Mouse (Mus musculus): ENCODE measurements around the gene Cdk9.

Cdk9 gene

DNA sequence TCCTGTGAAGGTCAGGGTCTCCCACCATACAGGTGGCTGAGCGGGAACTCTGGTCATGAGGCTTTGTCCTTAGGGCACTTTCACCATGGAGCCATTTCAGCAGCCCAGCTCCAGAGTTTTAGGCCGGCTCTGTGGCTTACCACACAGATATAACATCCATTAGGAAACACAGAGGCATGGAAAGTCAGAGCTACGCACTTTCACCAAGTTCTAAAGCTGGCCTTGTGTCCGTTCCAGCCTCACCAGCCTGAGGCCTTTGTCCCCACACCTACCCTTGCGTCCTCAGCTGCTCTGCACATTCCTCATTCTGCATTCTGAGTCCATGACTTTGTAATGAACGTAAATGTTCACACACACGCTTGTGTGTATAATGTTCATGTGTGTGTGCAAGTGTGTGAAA is 7.9 kb downstream of the Cdk9 start:
- DNase-seq, result no peak

DNA sequence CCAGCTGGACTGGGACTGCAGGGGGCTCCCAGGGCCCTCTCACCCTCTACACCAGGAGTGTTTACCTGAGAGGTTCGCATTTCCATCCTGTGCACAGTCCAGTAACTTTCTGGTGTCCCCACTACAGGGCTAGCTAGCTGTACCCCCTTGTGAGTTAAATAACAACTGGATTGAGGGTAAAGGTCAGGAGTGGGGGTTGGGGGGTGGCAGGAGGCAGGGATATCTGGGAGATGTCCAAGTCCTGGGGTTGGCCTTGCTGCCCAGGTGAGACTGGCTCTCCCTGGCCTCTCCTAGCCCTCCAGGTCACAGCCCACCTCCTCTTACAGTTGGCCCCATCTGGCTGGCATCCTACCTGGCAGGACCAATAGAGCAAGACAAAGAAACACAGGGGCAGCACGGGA is 8.9 kb downstream of the Cdk9 start, which contains the start of gene Fpgs:
Gene Fpgs (minus strand): TSS at position 125 of the 401 bp plus-strand sequence.
- DNase-seq, result no peak

DNA sequence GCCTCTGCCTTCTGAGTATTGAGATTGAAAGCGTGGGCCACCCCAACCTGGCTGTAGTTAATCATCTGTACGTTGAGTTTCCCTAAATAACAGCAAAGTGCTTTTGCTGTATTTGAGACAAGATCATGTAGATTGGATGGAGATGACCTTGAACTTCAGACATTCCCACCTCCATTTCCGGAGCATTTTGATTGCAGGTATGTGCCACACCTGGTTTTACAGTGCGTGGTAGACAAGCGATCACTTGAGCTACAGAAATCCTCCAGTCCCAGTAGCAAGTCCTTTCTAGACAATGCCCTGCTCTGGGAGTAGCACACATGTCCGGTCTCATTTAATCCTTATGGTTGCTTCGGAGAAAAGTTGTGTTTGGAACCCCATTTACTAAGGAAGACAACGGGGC is 9.8 kb downstream of the Cdk9 start:
- DNase-seq, result no peak

DNA sequence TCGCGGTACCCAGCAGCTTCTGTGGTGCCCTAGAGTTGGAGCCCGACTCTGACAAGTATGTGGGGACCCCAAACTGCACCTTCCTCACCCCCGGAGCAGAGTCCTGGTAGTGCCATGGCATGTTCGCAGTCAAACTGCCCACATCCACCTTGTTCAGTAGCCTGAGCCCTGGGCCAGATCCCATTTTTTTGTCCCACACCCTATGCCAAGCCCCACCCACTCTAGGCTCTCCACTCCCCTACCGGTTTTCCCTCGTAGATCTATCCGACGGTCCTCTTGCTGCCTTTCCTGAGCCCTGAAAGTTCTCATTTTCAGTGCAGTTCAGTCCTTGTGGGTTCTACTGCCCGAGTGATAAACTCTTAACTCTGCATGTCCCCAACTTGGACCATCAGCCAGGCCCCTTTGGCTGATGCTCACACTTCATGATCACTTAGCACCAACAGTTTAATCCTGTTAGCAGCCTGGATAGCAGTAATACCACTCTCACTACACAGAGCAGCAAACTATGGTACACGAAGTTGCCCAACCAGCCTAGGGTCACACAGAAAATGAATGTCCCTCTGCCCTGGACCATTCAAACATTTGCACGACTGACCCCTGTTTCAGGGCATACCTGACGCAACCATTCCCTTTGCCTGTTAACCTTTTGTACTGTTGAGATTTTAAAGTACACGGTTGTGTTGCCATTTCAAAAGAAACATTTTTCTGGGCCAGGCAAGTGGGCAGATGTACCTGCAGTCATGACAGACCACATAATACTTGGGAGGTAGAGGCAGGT is 11.7 kb downstream of the Cdk9 start:
- no peak for DNase-seq

DNA sequence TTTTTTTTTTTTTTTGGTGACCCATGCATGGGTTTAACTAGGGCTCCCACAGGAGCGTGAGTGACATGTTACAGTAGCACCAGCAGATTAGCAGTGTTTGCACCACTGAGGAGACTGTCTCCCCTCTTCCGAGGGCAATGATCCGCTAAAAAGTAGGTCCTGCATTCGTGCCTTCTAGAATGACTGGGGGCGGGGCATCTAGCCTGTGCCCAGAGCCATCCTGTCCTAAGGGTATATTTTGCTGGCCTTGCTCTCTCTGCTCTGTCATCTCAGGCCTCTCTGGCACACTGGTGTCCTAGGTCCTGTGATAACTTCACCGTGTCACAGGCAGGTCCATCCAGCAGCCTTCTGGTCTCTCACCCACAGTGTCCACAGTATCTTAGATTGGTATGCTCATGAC is 13.2 kb downstream of the Cdk9 start:
- DNase-seq, result no peak

DNA sequence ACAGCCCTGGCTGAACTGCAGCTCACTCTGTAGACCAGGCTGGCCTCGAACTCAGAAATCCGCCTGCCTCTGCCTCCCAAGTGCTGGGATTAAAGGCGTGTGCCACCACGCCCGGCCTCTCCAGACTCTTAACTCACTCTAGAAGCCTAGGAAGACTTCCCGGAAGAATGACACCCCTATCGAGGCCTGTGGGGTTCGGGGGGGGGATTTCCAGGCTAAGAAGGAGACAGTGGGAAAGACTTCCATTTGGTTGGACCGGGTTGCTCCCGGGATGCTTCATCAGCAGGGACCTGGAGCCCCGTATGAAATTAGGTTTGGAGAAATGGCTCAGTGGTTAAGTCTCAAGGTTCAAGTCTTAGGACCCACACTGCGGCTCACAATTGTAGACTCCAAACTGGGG is 18.2 kb downstream of the Cdk9 start:
- DNase-seq, result no peak

DNA sequence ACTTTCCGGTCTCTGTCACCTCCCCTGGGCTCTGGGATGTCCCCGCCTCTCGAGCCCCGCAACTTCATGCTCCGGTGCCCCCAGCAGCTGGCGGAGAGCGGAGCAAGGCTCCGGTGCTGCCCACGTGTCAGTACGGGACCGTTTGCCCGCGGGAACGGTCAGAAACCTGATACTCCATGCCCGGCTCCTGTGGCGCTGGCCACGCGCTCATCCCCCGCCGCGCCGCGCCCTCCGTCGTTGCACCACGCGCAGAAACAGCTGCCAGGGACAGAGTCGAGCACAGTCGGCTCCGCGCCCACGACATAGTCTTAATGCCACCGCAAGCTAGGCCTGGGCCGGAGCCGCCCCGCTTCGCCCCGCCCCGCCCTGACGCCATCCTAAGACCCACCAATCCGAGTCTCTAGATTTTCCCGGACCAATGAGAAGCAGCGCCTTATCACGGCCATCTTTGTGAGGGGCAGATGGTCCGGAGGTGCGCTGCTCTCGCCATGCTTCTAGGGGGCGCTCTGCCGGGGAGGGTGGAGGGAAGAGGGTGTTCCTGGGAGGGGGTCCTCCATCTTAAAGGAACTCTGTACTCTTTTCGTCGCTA is 19.0 kb downstream of the Cdk9 start:
- DNase-seq, result peak; percentile 98

DNA sequence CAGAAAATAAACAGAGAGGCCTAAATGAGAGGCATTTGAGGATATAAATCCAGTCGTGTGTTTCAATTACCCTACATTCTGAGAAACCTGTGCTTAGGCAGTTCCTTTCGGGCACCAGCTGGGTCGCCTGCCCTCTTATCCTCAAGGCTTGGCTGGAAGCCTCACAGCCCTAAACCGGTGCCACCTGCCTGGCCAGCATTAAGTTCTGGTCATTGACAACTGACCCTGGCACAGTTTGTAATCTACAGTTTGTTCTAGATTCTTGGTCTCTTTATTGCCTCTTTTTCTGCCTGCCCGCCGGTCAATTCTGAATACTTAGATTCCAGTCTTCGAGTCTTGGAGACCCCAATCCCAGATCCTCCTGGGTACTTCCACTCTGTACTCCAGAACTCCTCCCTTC is 19.6 kb downstream of the Cdk9 start:
- DNase-seq, result peak; percentile 40

DNA sequence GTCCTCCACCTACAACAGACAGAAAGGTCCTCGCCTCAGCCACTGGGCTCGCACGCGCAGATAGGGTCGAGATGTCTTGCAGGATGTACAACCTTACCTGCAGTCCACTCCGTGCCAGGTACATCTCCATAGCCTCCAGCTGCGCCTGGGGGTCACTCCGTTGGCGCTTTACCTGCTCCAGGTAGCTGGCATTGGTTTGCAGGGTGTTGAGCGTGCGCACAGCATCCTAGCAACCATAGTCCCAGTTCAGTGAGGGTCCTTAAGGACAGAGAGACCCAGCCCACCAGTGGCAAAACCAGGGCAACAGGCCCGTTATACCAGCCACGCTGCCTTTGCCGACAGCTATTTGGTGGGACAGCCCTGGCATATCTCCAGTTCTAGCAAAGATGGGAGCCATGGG is 20.4 kb downstream of the Cdk9 start:
- DNase-seq, result no peak

DNA sequence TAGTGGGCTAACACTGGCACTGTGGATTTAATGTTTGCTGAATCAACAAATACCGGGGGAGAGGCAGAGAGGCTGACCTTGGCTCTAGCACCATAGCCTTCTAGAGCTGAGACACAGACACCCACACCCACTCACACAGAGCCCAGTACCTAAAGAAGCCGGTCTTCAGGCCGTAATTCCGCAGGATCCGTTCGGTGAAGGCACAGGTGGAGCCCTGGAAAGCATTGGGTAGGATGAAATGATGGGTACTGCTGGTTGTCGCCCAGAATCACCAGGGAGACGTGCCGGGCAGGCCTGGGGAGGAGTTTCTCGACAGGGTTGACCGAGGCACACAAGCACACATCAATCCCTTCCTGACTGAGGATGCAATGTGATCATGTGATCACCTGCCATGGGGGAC is 21.8 kb downstream of the Cdk9 start:
- DNase-seq, result no peak

DNA sequence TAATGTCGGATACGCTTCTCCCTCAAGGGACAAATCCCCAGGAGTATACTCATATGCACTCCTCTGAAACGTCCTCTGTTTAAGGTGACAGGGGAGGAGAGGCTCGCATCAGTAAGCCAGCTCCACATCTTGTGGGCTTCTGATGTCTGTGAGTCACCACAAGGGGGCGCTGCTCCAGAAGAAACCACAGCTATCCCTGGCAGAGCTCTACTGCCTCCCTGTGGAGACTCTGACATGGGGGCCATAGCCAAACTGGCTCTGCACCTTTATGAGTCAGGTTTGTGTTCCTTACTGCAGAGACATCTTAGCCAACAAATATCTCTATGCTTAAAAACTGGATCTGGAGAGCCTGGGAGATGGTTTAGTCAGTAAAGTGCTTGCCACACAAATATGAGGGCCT is 23.5 kb downstream of the Cdk9 start:
- DNase-seq, result peak; percentile 97

DNA sequence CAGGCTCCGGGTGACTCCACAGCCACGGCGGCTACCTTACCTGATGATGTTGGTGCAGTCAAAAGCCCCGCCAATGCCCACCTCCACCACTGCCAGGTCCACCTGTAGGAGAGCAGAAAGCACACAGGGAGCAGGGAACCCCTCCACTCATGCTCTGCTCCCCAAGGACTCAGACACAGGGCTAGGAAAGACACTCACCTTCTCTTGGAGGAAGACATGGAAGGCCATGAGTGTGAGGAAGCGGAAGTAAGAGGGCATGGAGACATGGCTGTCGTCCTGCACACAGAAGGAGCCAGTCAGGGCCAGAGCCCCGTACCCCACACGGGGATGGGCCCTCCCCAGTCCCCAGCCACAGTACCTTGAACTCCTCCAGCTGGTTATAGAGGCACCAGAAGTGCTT is 25.3 kb downstream of the Cdk9 start:
- DNase-seq, result no peak

DNA sequence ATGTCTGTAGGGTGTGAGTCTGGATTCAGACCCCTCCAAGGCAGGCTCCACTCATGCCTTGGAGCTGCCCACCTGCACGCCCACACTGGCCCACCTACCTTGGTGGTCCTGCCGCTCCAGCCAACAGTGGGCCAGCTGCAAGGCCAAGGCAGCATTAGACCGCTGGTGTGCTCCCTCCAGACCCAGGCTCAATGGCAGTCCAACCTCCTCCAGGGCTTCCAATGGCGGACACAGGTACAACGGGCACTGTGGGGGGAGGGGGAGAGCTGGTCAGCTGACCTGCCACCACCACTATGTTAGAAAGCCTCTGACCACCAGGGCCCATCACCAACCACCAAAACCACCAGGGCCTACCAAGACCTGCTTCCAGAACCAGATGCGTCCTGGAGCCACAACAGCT is 26.2 kb downstream of the Cdk9 start:
- DNase-seq, result no peak

DNA sequence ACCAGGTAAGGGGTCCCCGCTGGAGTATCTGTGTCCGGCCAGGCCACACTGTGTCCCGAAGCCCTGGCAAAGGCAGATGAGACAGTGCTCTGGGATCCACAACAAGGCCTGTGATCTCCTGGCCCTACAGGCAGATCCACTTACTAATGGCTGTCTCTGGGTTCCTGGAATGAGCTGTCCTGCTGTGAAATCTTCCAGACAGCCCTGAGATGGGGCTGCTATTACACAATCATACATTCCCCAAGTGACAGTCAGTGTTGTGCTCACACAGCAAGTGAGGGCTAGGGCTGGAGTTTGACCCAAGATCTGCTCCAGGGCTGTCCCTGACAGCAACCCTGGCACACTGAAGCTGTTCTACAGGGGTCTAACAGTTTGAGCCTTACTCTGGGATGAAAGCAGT is 27.1 kb downstream of the Cdk9 start:
- DNase-seq, result no peak

DNA sequence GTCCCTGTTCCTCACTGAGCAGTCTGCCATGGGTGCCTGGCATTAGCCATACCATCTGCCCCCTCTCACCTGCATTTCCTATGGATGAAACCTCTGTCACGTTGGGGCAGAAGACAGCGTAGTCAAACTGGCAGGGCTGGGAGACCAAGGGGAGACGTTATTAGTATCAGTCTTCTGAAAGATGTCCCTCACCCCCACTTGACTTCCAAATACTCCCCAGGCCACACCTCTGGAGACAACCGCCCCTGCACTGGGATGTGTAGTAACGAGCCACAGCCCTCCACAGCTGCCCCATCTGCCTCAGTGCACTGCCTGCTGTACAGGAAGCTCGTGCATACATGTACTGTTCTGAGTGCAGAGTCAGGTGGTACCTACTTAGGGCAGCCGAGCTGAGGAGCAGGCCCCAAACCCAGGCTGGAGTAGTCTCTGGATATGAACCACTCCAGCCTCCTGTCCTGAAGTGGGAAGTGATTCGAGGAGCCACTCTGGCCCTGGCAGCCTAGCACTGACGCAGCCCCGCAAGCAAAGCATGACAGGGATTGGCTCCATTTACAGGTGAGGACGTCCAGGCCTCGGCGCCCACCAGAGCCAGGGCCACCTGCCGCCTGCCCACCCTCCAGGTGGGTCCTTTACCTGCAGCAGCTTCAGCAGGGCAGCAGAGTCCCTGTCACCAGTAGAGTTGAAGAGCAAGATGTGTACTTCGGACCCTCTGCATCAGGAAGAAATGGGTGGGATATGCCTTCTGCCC is 28.0 kb downstream of the Cdk9 start:
- DNase-seq, result no peak

DNA sequence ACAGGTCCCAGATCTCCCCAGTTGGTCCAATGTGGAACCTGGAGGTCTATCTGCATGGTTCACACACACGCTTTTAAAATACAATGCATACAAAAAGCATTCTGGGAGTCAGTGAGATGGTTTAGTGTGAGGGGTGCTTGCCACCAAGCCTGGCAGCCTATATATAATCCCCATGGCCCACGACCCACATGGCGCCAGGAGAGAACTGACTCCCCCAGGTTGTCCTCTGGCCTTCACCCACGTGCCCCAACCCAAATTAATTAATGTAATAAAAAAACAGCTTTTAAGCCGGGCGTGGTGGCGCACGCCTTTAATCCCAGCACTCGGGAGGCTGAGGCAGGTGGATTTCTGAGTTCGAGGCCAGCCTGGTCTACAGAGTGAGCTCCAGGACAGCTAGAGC is 29.2 kb downstream of the Cdk9 start:
- no peak for DNase-seq

DNA sequence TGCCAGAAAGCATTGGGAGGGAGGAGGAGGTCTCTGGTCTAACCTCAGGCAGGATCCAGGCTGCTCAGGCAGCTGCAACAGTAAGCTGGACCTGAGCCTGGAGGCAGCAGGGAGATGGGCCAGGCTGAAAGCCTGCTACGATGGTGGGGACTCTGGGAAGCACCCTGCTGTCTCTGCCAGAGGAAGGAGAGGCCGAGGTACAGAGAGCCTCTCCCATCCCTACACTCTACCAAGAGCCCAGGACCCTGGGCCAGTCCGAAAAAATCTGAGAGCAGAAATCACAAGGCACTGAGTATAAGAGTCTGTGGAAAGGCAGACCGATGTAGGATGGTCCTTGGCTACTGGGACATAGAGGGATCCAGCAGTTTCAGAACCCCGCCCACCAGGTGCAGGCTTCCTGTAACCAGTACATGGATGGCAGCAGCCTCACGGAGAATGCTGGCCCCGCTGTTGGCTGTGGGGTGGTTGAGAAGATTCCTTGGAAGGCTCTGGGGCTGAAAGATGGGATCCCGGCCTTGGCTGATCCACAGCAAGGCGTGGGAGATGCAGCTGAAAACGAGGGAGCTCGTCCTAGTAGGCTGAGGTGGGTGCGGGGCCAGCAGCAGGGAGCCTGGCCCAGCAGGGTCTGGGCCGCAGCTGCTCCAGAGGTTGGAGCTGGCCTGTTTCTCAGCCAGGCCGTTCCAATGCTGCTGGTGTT is 30.0 kb downstream of the Cdk9 start:
- DNase-seq, result no peak

DNA sequence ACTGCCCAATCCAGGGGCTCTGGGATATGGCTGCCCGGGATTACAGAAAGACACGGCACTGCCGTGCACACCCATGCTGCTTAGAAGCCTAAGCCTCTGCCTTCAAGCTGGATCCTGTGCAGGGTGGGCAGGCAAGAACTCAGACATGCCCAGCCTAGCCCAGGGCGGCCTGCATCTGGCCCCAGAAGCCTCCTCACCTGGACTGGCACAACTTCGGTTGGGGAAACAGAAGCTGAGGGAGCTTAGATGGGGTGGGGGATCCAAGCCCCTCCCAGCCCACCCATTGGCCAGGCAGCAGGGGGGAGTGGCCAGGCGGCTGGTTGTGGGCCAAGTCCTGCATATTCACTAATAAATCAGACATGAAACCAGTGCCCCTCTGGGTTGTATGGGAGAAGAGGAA is 31.1 kb downstream of the Cdk9 start:
- no peak for DNase-seq

DNA sequence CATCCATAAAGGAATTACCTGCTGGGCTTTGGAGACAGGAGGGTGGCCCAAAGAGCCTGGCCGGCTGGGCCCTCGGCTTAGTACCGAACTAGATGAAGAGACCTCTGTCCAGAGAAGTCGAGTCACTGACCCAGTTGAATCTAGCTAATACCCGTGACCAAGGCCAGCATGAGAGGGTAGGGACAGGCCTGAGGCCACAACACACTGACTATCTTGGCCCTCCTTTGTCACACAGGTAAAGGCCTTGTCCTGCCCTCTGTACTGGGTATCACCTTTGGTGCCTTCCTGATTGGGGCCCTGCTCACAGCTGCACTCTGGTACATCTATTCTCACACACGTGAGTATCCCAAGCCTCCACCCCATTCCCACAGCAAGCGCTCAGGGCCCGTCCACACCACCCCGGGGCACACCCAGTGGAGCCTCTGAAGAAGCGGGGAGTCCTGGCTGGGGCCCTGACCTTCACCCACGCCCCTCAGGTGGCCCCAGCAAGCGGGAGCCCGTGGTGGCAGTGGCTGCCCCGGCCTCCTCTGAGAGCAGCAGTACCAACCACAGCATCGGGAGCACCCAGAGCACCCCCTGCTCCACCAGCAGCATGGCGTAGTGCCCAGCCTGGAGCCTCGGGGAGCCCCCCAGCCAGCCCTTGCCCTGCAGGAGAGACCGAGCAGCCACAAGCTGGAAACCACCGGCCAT is 31.8 kb downstream of the Cdk9 start:
- no peak for DNase-seq

DNA sequence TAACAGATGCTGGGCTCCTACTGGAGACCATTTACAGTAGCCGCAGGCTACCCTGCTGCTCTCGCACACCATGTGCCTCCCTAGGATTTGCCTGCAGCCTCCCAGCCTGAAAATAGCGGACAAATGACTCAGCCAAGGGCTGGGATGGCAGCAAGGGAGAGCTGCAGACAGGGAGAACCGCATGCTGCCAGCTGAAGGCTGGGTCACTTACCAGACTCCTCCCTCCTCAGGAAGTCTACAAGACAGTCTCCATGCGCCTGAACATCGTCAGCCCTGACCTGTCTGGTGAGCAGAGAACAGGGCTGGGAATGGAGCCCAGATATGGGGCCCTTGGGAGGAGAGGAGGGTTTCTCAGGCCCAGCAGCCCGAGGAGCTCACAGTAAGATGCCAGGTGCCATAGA is 32.8 kb downstream of the Cdk9 start:
- no peak for DNase-seq

DNA sequence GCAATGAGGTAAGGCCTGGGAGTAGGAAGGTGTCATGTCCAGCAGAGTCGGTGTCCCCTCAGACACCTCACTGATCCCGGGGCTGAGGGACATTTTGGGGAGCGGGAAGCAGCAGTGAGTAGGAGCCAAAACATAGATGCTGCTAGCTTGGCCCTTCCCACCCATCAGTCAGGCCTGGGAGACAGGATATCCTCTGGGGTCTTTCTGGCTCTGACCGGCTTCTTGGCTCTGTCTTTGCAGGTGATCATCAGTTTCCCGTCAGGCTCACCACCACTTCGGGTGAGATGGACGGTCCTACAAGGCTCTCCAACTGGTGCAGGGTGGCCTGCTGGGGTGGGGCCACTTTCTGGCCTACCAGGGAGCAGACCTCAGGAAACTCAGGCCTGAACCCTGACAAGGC is 35.2 kb downstream of the Cdk9 start:
- no peak for DNase-seq

DNA sequence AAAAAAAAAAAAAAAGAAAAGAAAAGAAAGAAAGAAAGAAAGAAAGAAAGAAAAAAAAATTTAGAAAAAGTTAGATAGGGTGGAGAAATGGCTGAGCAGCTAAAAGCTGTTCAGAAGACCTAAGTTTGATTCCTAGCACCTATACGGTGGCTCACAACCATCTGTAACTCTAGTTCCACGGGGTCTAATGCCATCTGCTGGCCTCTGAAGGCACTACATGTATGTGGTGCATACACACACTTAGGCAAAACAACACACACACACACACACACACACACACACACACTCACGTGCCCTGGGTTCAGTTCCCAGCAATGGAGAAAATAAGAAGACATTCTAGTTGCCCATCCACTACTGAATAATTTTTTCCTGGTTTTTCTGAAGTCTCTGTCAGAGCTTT is 36.1 kb downstream of the Cdk9 start:
- DNase-seq, result no peak
